Mouse (Mus musculus) embryonic fibroblast, embryonic 13.5 days (primary cell): ENCODE data around the gene Cry1.

Source experiments
- CTCF ChIP-seq: IDR thresholded peaks from 2 replicates; pipeline ENCODE4 v1.5.1; 2011; ENCODE audit warnings: mild to moderate bottlenecking, control low read depth, low read length, moderate library complexity, borderline replicate concordance; ENCODE audit not compliant: insufficient read depth
- POLR2A ChIP-seq: IDR thresholded peaks from 2 replicates; pipeline ENCODE4 v1.6.1; 2011; ENCODE audit warnings: low read depth, mild to moderate bottlenecking, control low read depth, low read length, moderate library complexity

DNA sequence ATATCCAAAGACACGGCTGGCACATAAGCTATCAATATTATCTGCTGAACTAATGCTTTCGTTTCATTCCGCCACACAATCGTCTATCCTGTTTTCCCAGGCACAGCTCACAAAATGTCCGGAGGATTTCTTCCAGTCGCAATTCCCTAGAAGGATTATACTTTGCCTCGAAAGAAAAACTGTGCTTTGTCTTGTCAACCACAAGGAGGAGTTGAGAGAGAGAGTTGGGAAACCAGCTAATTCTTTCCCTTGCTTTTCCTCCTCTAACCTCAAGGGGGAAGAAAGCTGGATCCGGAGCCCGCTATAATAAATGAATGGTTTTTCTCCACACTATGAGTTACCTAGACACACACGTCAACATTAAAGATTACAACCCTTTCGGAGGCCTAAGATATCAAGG lies 1.2 kb downstream of the Cry1 start:
- TF ChIP-seq CTCF: no peak
- TF ChIP-seq POLR2A: no peak
